Mouse (Mus musculus): Measurements from ENCODE around the gene Rpl10a.
A peak's percentile ranks its signal among the peaks of the same experiment; 100 is the strongest.

Rpl10a gene

DNA sequence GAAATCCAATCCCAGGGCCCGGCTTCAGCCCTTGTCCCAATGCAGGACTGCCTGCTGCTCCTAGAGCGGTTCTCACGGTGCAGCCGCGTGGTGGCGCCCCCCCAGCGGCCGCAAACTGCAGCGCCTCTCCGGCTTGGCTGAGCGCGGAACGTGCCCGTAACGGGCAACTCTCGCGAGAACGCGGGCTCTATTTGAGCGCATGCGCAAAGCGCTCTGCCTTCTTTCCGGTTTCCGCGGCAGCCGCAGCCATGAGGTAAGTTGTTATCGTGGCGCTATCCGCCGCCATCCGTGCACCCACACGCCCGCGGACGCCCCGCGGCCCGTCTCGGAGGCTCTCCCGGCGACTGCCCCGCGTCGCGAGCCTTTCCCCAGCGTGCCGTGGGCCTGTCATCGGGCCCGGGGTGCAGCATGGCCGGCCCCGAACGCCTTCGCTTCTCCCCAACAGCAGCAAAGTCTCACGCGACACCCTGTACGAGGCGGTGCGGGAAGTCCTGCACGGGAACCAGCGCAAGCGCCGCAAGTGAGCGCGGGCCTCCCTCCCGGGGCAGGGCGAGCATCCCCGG is at the start of gene Rpl10a:
Rpl10a (plus strand) TSS at position 106 of the 563 bp plus-strand sequence.
- DNase-seq (ENCODE audit: low read depth, low spot score) = peak; percentile 97

DNA sequence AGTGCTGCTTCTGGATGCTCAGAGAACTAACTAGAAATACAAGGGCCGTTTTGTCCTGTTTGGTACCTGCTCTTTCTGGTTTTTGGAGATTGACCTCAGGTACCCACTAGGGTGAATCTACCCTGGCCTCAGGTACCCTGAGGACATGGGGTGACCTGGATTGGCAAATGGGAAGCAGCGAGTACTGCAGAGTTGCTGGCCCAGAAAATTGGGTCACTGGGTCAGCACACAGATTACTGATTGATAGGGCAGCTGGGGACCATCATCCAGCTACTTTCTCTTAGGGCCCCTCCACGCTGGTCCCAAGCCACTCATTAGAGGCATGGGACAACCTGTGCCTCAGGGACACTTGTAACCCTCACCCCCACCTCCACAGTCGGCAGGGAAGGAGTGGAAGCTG is 49.0 kb upstream of the Rpl10a start:
- DNase-seq (ENCODE audit: low read depth, low spot score) = no peak

DNA sequence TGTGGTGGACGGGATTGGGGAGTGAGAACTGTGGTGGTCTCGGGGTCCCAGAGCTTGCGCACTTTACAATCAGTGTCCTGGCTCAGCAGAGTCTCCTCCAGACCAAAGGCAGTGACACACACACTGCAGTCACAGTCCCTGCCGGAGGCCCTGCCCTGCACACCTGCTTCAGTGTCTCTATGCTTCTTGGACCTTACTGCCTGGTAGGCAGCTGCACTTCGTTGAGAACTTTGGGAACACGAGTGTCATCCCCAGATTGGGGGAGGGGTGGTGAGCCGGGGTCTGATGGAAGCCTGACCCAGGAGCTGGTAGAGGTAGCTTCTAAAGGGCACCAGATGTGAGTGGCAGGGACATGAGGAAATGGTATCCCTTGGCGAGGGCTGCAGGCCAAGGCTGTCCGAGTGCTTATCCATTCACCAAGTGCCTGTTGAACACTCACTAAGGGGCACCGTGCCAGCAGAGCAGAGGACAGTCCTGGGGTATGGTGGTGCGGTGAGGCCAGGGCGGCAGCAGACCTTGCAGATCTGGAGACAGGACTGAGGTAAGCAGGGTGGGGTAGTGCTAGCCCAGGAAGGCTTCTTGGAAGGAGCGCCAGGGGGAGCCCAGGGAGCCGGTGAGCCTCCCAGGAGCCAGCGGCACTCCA is 48.4 kb upstream of the Rpl10a start:
- peak; percentile 88 for DNase-seq (ENCODE audit: low read depth, low spot score)

- DNase-seq (ENCODE audit: low read depth, low spot score) = no peak
Observed at GRCm38 (mm10) chr17:28280423-28280800, 47.9 kb upstream of the Rpl10a start.

DNA sequence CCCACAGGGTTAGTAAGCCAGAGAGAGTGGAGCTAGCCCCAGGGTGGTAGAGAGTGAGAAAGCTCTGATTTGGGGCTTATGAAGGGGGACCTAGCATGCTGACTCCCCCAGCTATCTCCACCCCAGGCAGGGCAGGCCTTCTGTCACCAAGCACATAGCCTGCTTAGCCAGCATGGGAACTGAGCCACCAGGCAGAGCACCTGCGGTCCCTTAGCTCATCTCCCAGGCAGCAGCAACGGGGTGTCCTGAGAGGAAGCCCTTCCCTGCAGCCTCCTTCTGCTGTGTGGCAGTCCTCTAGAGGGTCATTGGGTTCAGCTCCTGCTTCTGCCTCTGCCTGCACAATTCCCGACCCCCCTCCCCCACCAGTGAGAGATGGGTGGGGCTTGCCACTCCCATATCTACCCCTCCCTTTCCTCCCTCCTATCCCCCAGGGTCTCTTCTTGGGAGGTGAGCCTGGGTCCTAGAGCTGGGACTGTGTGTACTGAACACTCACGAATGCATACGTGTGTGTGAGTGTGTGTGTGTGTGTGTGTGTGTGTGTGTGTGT is 47.4 kb upstream of the Rpl10a start:
- DNase-seq (ENCODE audit: low read depth, low spot score) = no peak

- no peak for DNase-seq (ENCODE audit: low read depth, low spot score)
Observed at GRCm38 (mm10) chr17:28281866-28282441, 46.3 kb upstream of the Rpl10a start.

DNA sequence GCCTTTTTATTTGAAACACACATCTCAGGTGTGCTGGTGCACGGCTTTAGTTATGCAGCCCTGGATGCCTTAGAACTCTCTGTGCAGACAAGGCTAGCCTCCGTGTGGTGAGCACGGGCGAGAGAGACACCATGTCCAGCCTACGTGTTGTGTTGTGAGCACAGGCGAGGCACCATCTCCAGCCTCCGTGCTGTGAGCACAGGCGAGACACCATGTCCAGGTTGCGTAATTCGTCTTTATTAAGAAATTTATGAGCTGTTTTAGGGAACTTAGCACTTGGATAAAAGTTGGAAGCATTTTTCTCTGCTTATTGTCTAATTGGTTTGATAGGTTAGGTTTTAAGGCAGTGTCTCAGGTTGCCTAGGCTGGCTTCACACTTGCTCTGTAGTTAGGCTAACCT is 45.1 kb upstream of the Rpl10a start:
- DNase-seq (ENCODE audit: low read depth, low spot score) = no peak

DNA sequence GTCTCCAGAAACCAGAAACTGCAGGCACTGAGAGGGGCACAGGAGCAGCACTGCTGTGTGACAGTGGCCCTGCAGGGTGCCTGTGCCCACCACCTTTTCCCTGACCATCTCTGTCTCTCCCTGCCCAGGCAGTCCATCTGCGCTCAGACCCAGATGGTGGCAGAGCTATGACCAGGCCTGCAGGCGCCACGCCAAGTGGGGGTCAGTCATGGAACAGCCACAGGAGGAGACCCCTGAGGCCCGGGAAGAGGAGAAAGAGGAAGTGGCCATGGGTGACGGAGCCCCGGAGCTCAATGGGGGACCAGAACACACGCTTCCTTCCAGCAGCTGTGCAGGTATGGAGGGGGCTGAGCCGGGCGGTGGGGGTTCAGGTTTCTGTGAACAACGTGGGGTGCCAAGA is 42.1 kb upstream of the Rpl10a start:
- no peak for DNase-seq (ENCODE audit: low read depth, low spot score)

GRCm38 (mm10) chr17:28286964-28287363 is 41.3 kb upstream of the Rpl10a start:
- DNase-seq (ENCODE audit: low read depth, low spot score) = no peak

GRCm38 (mm10) chr17:28287578-28287977 is 40.7 kb upstream of the Rpl10a start:
- DNase-seq (ENCODE audit: low read depth, low spot score) = no peak

GRCm38 (mm10) chr17:28287980-28288379 is 40.3 kb upstream of the Rpl10a start:
- DNase-seq (ENCODE audit: low read depth, low spot score) = no peak

DNA sequence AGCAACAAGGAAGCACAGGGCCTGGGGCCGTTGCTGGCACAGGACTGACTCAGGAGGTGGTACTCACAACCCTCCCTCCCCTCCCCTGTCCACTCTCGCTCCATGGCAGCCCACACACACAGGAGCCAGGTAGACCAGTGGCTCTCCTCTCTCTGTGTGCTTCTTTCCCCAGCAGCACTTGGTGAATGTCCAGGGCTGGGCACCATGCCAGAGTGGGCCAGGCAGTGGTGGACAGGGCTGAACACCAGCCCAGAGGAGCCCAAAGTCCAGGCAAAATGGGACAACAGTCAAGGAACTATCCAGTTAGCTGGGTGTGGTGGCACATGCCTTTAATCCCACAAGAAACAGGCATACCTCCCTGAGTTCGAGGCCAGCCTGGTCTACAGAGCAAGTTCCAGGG is 38.0 kb upstream of the Rpl10a start:
- no peak for DNase-seq (ENCODE audit: low read depth, low spot score)

- DNase-seq (ENCODE audit: low read depth, low spot score) = no peak
Observed at GRCm38 (mm10) chr17:28290671-28291070, 37.6 kb upstream of the Rpl10a start.

DNA sequence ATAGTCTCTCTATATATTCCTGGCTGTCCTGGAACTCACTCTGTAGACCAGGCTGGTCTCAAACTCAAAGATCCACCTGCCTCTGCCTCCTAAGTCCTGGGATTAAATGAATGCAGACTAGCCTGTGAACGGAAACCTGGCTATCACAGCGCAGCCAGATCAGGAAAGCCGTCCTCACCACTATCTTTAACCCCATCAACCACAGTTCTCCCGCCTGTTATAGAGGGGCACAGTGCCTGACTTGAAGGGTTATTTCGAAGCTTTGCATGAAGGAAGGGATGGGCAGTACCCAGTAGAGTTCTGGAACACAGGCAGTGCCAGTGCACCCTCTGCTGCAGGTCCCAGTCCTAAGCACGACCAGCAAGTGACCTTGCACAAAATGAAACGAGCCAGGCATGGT is 36.9 kb upstream of the Rpl10a start:
- DNase-seq (ENCODE audit: low read depth, low spot score) = no peak

GRCm38 (mm10) chr17:28293716-28294115 is 34.6 kb upstream of the Rpl10a start:
- DNase-seq (ENCODE audit: low read depth, low spot score) = peak; percentile 72

DNA sequence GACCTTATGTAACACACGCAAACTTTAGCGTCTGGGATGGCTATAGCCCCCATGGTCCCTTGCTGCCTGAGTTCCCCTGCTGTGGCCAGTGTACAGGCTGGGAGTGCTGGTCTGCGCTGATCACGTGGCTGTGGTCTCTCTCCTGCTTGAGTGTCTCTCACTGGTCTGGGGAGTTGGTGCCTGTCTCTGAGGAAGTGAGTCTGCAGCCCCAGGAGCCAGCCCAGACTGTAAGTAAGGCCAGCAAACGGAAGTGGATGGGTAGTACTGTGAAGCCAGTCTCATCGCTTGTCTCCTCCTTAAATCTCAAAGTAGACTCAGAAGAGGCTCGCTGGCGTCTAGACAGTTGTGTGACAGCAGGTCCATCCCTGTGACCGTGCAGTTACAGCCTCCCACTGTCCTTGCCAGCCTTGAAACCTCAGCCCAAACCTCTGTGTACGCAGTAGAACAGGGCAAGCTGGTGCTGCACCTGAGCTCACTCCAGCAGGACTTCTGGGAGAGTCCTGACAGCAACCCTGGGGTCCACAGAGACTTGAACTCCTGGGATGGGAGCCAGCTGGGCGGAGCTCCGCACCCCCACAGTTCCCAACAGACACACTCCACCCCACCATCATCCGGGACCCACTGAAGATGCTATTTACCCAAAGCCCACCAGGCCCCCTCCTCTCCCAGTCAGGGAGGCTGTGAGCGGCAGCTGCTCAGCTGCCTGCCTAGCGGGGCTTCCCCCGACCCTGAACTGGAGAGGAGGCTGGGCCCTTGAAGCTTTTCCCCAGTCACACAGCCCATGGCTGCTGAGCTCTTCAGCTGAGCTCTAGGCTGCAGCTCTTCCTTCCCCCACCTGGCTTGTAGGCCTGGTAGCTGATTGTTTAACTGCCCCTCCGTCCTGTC is 33.6 kb upstream of the Rpl10a start:
- no peak for DNase-seq (ENCODE audit: low read depth, low spot score)

- DNase-seq (ENCODE audit: low read depth, low spot score) = no peak
Observed at GRCm38 (mm10) chr17:28298888-28299287, 29.4 kb upstream of the Rpl10a start.

GRCm38 (mm10) chr17:28299669-28300320 is 28.5 kb upstream of the Rpl10a start:
- no peak for DNase-seq (ENCODE audit: low read depth, low spot score)

DNA sequence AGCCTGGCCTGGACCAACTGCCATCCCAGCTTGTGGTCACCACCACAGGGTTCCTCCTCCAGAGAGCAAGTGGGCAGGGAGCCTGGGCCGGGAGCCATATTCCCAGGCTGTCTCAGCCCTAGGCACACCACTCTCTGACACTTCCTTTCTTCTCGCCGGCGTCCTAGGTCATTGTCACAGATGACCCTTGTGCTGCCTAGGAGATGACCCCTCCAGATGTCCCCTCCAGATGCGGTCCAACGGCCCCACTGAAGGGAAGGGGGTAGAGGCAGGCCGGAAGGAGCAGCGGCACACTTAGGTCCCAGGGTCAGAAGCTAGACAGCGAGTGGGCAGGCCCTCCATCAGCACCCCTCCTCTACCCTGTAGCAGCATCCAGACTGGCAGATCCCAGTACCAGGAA is 27.9 kb upstream of the Rpl10a start:
- no peak for DNase-seq (ENCODE audit: low read depth, low spot score)

GRCm38 (mm10) chr17:28300850-28301249 is 27.4 kb upstream of the Rpl10a start:
- no peak for DNase-seq (ENCODE audit: low read depth, low spot score)

- DNase-seq (ENCODE audit: low read depth, low spot score) = no peak
Observed at GRCm38 (mm10) chr17:28305172-28305571, 23.1 kb upstream of the Rpl10a start.

Measured in skeletal muscle tissue, adult 2 months (tissue).